Mouse (Mus musculus) subcutaneous adipose tissue, adult 2 months (tissue): ENCODE measurements around the gene Trpc2. TPM values are rescaled to one million over a fixed set of nuclear protein-coding genes. Genes with fewer than 3 reads are reported as not detected.

ENCODE experiments used
- polyA plus RNA-seq: library from polyadenylated mRNA; depleted of rRNA; stranded (reverse); fragments of >200 nt; gene quantifications from 2 replicates; pipeline ENCODE4 v1.2.3, GENCODE M21; 2012; ENCODE audit warnings: low replicate concordance; rRNA removed

Gene Trpc2
- 0.62 TPM in 1 of 2 replicates, not detected in the other for polyA plus RNA-seq

GRCm38 (mm10) chr7:102082816-102083215 lies at the start of gene Trpc2:
Trpc2 (plus strand) TSS chr7:102083116.

GRCm38 (mm10) chr7:102065046-102065891 lies 17.6 kb upstream of the Trpc2 start, which contains the start of the genes Rnf121, Xndc1 and Xntrpc:
Rnf121 (minus strand) TSS chr7:102065469.
Xndc1 (plus strand) TSS chr7:102065511.
Xntrpc (plus strand) TSS chr7:102065713.

GRCm38 (mm10) chr7:102101487-102101886 lies 18.6 kb downstream of the Trpc2 start, which contains the start of gene Art1:
Art1 (plus strand) TSS chr7:102101743.

GRCm38 (mm10) chr7:102109171-102109570 lies 26.3 kb downstream of the Trpc2 start, which contains the start of gene Art5:
Art5 (minus strand) TSS chr7:102109489.

GRCm38 (mm10) chr7:102116579-102117331 lies 33.8 kb downstream of the Trpc2 start, which contains the start of gene Chrna10:
Chrna10 (minus strand) TSS chr7:102116828.

Other genes starting within 250 kb of the Trpc2 start
- gene Inppl1, start 244.9 kb upstream of the Trpc2 start, polyA plus RNA-seq: 78.0 and 106 TPM in 2 replicates
- 103 and 151 TPM in 2 replicates for gene Folr2, start 225.9 kb upstream of the Trpc2 start, polyA plus RNA-seq
- 56.2 and 63.2 TPM in 2 replicates for gene Anapc15, start 219.4 kb upstream of the Trpc2 start, polyA plus RNA-seq
- 1.2 and 3.9 TPM in 2 replicates for gene Folr1, start 212.3 kb upstream of the Trpc2 start, polyA plus RNA-seq
- gene Lamtor1, start 177.2 kb upstream of the Trpc2 start, polyA plus RNA-seq: 304 and 439 TPM in 2 replicates
- gene Tomt, start 176.8 kb upstream of the Trpc2 start, polyA plus RNA-seq: 0.46 and 2.9 TPM in 2 replicates
- 21.2 and 32.2 TPM in 2 replicates for gene Lrrc51, start 149.2 kb upstream of the Trpc2 start, polyA plus RNA-seq
- 76.3 and 105 TPM in 2 replicates for gene Numa1, start 149.0 kb upstream of the Trpc2 start, polyA plus RNA-seq
- gene Il18bp, start 64.4 kb upstream of the Trpc2 start, polyA plus RNA-seq: 15.3 and 21.4 TPM in 2 replicates
- 40.8 and 63.7 TPM in 2 replicates for gene Rnf121, start 17.6 kb upstream of the Trpc2 start, polyA plus RNA-seq
- 17.6 and 38.4 TPM in 2 replicates for gene Xndc1, start 17.6 kb upstream of the Trpc2 start, polyA plus RNA-seq
- gene Xntrpc, start 17.4 kb upstream of the Trpc2 start, polyA plus RNA-seq: 2.3 and 5.2 TPM in 2 replicates
- gene Art1, start 18.6 kb downstream of the Trpc2 start, polyA plus RNA-seq: 0.32 TPM in 1 of 2 replicates, not detected in the other
- gene Art5, start 26.4 kb downstream of the Trpc2 start, polyA plus RNA-seq: 0.53 and 0.95 TPM in 2 replicates
- 0.09 TPM in 1 of 2 replicates, not detected in the other for gene Chrna10, start 33.7 kb downstream of the Trpc2 start, polyA plus RNA-seq
- 14.6 and 24.5 TPM in 2 replicates for gene Nup98, start 127.1 kb downstream of the Trpc2 start, polyA plus RNA-seq
- gene Pgap2, start 127.1 kb downstream of the Trpc2 start, polyA plus RNA-seq: 82.8 and 130 TPM in 2 replicates
- 80.6 and 108 TPM in 2 replicates for gene Rhog, start 172.9 kb downstream of the Trpc2 start, polyA plus RNA-seq
- 62.2 and 89.1 TPM in 2 replicates for gene Stim1, start 184.7 kb downstream of the Trpc2 start, polyA plus RNA-seq